Mouse (Mus musculus): ENCODE measurements around the gene Gckr.

- TF ChIP-seq ZNF384 (IDR thresholded peaks at IDR 0.05; ENCODE audit: low read depth, low read length) (no peak), HCFC1 (IDR thresholded peaks at IDR 0.05; ENCODE audit: borderline replicate concordance, insufficient read depth, low read length) (no peak), CHD2 (IDR thresholded peaks at IDR 0.05; ENCODE audit: low read depth, low read length) (no peak), ZC3H11A (IDR thresholded peaks at IDR 0.05; ENCODE audit: borderline replicate concordance, low read depth, low read length) (no peak), MAFK (IDR thresholded peaks at IDR 0.05; ENCODE audit: insufficient read depth, low read depth, low read length) (no peak)
These were observed 43.4 kb upstream of the Gckr start for GRCm38 (mm10) chr5:31253806-31254205.

All from ES-E14 (cell line).